Mouse (Mus musculus) kidney, adult 11 months (tissue): ENCODE measurements around the gene Xbp1.
"Not testable (repeated sequence)": the region's sequence is repeated elsewhere in the genome, so short reads cannot be mapped to it uniquely, and the experiment has no call there.

Experiments used
- DNase-seq: peaks from one replicate; pipeline ENCODE4 v3.0.0; 2022

Xbp1 gene

GRCm38 (mm10) chr11:5530172-5530571, 9.7 kb downstream of the Xbp1 start:
- DNase-seq, result no peak

GRCm38 (mm10) chr11:5530717-5531116, 10.3 kb downstream of the Xbp1 start:
- DNase-seq, result no peak

- peak; percentile 94 for DNase-seq
Measured at GRCm38 (mm10) chr11:5533108-5533507, 12.6 kb downstream of the Xbp1 start.

- DNase-seq, result not testable (repeated sequence)
Measured at GRCm38 (mm10) chr11:5537454-5537853, 17.0 kb downstream of the Xbp1 start.

GRCm38 (mm10) chr11:5540331-5540730, 19.9 kb downstream of the Xbp1 start:
- DNase-seq, result no peak

- DNase-seq, result no peak
Measured at GRCm38 (mm10) chr11:5541230-5541798, 20.9 kb downstream of the Xbp1 start.

- DNase-seq, result peak; percentile 96
Measured at GRCm38 (mm10) chr11:5541799-5542481, 21.5 kb downstream of the Xbp1 start, which contains the start of gene Ccdc117. Gene Ccdc117 (minus strand): TSS chr11:5542187.

- no peak for DNase-seq
Measured at GRCm38 (mm10) chr11:5542482-5543185, 22.2 kb downstream of the Xbp1 start.

- no peak for DNase-seq
Measured at GRCm38 (mm10) chr11:5543281-5543680, 22.8 kb downstream of the Xbp1 start.

- not testable (repeated sequence) for DNase-seq
Measured at GRCm38 (mm10) chr11:5544709-5545108, 24.2 kb downstream of the Xbp1 start.

GRCm38 (mm10) chr11:5545457-5545856, 25.0 kb downstream of the Xbp1 start:
- no peak for DNase-seq

GRCm38 (mm10) chr11:5546693-5547092, 26.2 kb downstream of the Xbp1 start:
- no peak for DNase-seq

GRCm38 (mm10) chr11:5551430-5551829, 31.0 kb downstream of the Xbp1 start:
- DNase-seq, result no peak

GRCm38 (mm10) chr11:5551931-5552330, 31.5 kb downstream of the Xbp1 start:
- no peak for DNase-seq

- DNase-seq, result no peak
Measured at GRCm38 (mm10) chr11:5560273-5560672, 39.8 kb downstream of the Xbp1 start.

- no peak for DNase-seq
Measured at GRCm38 (mm10) chr11:5562625-5563268, 42.3 kb downstream of the Xbp1 start.

GRCm38 (mm10) chr11:5563898-5564297, 43.4 kb downstream of the Xbp1 start:
- DNase-seq, result no peak

- DNase-seq, result no peak
Measured at GRCm38 (mm10) chr11:5565596-5565995, 45.1 kb downstream of the Xbp1 start.

- DNase-seq, result no peak
Measured at GRCm38 (mm10) chr11:5566506-5566905, 46.0 kb downstream of the Xbp1 start.

- no peak for DNase-seq
Measured at GRCm38 (mm10) chr11:5567654-5568053, 47.2 kb downstream of the Xbp1 start.

- no peak for DNase-seq
Measured at GRCm38 (mm10) chr11:5568082-5568481, 47.6 kb downstream of the Xbp1 start.

GRCm38 (mm10) chr11:5569474-5569873, 49.0 kb downstream of the Xbp1 start, which contains the start of gene Ankrd36:
Gene Ankrd36 (plus strand): TSS chr11:5569684.
- no peak for DNase-seq

GRCm38 (mm10) chr11:5571856-5572255, 51.4 kb downstream of the Xbp1 start:
- no peak for DNase-seq
